ENCODE assay signal across 8 mouse cellular contexts in genomic region chr19:43388017-43388904, GRCm38 (mm10). TPM values are rescaled to one million over a fixed set of nuclear protein-coding genes. Genes with fewer than 3 reads are reported as not detected.
DNase-seq lines count a peak whose midpoint lies in the region; ATAC-seq and TF ChIP-seq lines count a peak whose summit lies in the region.
"Had no signal": no experiment of that assay in that cellular context is flagged by ENCODE, and none has a peak within 500 bp of the region (broad histone marks: within the 10 kb centered on the region; RNA-seq: fewer than 3 reads in every experiment).

Hpse2 (minus strand) TSS chr19:43388355.

- no peak for TF ChIP-seq CTCF in testis, adult 2 months (IDR thresholded peaks at IDR 0.05; ENCODE audit: control insufficient read depth, insufficient read depth, insufficient replicate concordance, low read depth, low read length)
- no peak for TF ChIP-seq CTCF in forebrain, postnatal 0 days (IDR thresholded peaks at IDR 0.05; ENCODE audit: low read depth)

- H3K4me1 ChIP-seq in testis, adult 2 months (ENCODE audit: control insufficient read depth, insufficient read depth, low read length), result peaks cover 12% of the 10 kb centered on the region
- H3K4me1 ChIP-seq in forebrain, postnatal 0 days (ENCODE audit: insufficient read depth), result peaks cover 16% of the 10 kb centered on the region

- no peak within 1 kb of the TSS for H3K9ac ChIP-seq in forebrain, postnatal 0 days

- ATAC-seq in forebrain, postnatal 0 days, result no peak
- ATAC-seq: Patski had no signal

- H3K36me3 ChIP-seq in testis, adult 2 months (ENCODE audit: control insufficient read depth, insufficient read depth, low read length), result no peaks in the 10 kb centered on the region
- no peaks in the 10 kb centered on the region for H3K36me3 ChIP-seq in forebrain, postnatal 0 days (ENCODE audit: insufficient read depth)

- H3K9me3 ChIP-seq in forebrain, postnatal 0 days (ENCODE audit: low read length), result no peaks in the 10 kb centered on the region

- no peak within 1 kb of the TSS for H3K27ac ChIP-seq in testis, adult 2 months (ENCODE audit: control insufficient read depth, insufficient read depth, low read depth, low read length)
- no peak within 1 kb of the TSS for H3K27ac ChIP-seq in forebrain, postnatal 0 days (ENCODE audit: low read depth, low read length)

- peak within 1 kb of the TSS; percentile 64; the same call in 1 of the 2 replicates for H3K4me3 ChIP-seq in testis, adult 2 months (ENCODE audit: control insufficient read depth, low read depth, low read length)
- peak within 1 kb of the TSS; percentile 38; the same call in 1 of the 2 replicates for H3K4me3 ChIP-seq in forebrain, postnatal 0 days (ENCODE audit: low read depth, low read length)

- no peak for DNase-seq in testis, postnatal 14 days (ENCODE audit: low spot score)
- no peak for DNase-seq in forebrain, postnatal 0 days
- peak; percentile 23 for DNase-seq in mesoderm, embryonic 11.5 days (ENCODE audit: low read depth, low spot score)
- no peak for DNase-seq in ovary, adult 18-20 months (ENCODE audit: low spot score)
- no peak for DNase-seq in T-cell, adult 2 months (ENCODE audit: low spot score)
- no peak for DNase-seq in gastrocnemius, postnatal 10 days

- H3K27me3 ChIP-seq in testis, adult 2 months (ENCODE audit: control insufficient read depth, insufficient read depth, low read length), result no peaks in the 10 kb centered on the region
- H3K27me3 ChIP-seq in forebrain, postnatal 0 days (ENCODE audit: insufficient read depth, low read length), result peaks cover 50% of the 10 kb centered on the region

- H3K4me2 ChIP-seq in forebrain, postnatal 0 days (ENCODE audit: low read depth), result peak within 1 kb of the TSS; percentile 63

- 4% methylated on average over 18 of the region's 18 CpGs for WGBS in forebrain, postnatal 0 days

- no peak for TF ChIP-seq POLR2A in testis, adult 2 months (IDR thresholded peaks at IDR 0.05; ENCODE audit: control insufficient read depth, low read depth, low read length)

RNA-seq across cellular contexts. Expression of gene Hpse2, which starts in this region (rescaled TPM):
- 1.3 TPM in 2 replicates for polyA plus RNA-seq in testis, adult 2 months (2012; rRNA removed)
- total RNA-seq in forebrain, postnatal 0 days (2014; rRNA removed), result 0.54 and 0.57 TPM in 2 replicates
- 0.16 and 0.34 TPM in 2 replicates for polyA plus RNA-seq in forebrain, postnatal 0 days (2015; fragmentation: Nextera tagmentation; extraction: Ambion mirVana)
- under 1 TPM; 0.09 to 0.16 TPM for total RNA-seq in gastrocnemius, postnatal 10 days (2021)
- polyA plus RNA-seq: Patski had no signal
